Mouse (Mus musculus) liver, embryonic 16.5 days (tissue): ENCODE data around the gene Ror2. TPM values are rescaled to one million over a fixed set of nuclear protein-coding genes. Genes with fewer than 3 reads are reported as not detected.

Experiments used
- ATAC-seq: fragments of 200-750 bp; cut with Nextera tagmentation; 2 replicates; pipeline ENCODE4 v1.8.0; 2017; ENCODE audit warnings: low read depth, mild to moderate bottlenecking, moderate number of reproducible peaks, moderate library complexity
- H3K27ac ChIP-seq: fragments of 300-500 bp; sonication (generic); 2 replicates; pipeline ENCODE4 v1.5.1; 2014; ENCODE audit warnings: mild to moderate bottlenecking, low read length
- H3K27me3 ChIP-seq: fragments of 300-500 bp; sonication (generic); 2 replicates; pipeline ENCODE4 v1.6.1; 2014; ENCODE audit warnings: low read depth, low read length, mixed read lengths; ENCODE audit not compliant: control insufficient read depth, insufficient read depth
- H3K36me3 ChIP-seq: fragments of 300-500 bp; sonication (generic); 2 replicates; pipeline ENCODE4 v1.6.1; 2014; ENCODE audit warnings: mild to moderate bottlenecking; ENCODE audit not compliant: control insufficient read depth, insufficient read depth
- H3K4me1 ChIP-seq: fragments of 300-500 bp; sonication (generic); 2 replicates; pipeline ENCODE4 v1.6.1; 2014; ENCODE audit warnings: low read depth, low read length, mixed read lengths; ENCODE audit not compliant: control insufficient read depth
- H3K4me2 ChIP-seq: fragments of 300-500 bp; sonication (generic); 2 replicates; pipeline ENCODE4 v1.6.1; 2014; ENCODE audit warnings: low read depth, low read length, mixed read lengths
- H3K4me3 ChIP-seq: fragments of 300-500 bp; sonication (generic); 2 replicates; pipeline ENCODE4 v1.5.1; 2014; ENCODE audit warnings: low read depth, mild to moderate bottlenecking, low read length
- H3K9ac ChIP-seq: fragments of 300-500 bp; sonication (generic); 2 replicates; pipeline ENCODE4 v1.6.1; 2014; ENCODE audit warnings: low read depth, low read length
- H3K9me3 ChIP-seq: fragments of 300-500 bp; sonication (generic); replicated peaks from 2 replicates; pipeline ENCODE4 v1.6.1; 2016; ENCODE audit warnings: low read length; ENCODE audit not compliant: control insufficient read depth
- WGBS: fragments of 180-500 bp; shearing (Covaris S2); extraction: QIAGEN DNeasy Blood & Tissue Kit; methylation state at CpG from one replicate; pipeline ENCODE4 v1.1.7; 2014; ENCODE audit not compliant: insufficient replicate concordance; 5-methylcytosine and 5-hydroxymethylcytosine counted together
- polyA plus RNA-seq: library from polyadenylated mRNA; unstranded; fragments of >200 nt; fragmentation: Nextera tagmentation; extraction: Ambion mirVana; gene quantifications from 2 replicates; pipeline ENCODE4 v1.2.1, GENCODE M21; 2015

The Ror2 gene
- polyA plus RNA-seq, 1 experiment from 2014 or later: 0.24 TPM

GRCm38 (mm10) chr13:53125627-53126026, 160.3 kb downstream of the Ror2 start:
- ATAC-seq: no peak
- H3K9me3 ChIP-seq: no peaks in the 10 kb centered on the region
- WGBS: 65% methylated on average over 5 of the region's 5 CpGs
- H3K4me1 ChIP-seq: no peaks in the 10 kb centered on the region
- no peaks in the 10 kb centered on the region for H3K27me3 ChIP-seq
- no peaks in the 10 kb centered on the region for H3K36me3 ChIP-seq
- no peak overlapping the region for H3K27ac ChIP-seq
- no peak overlapping the region for H3K4me2 ChIP-seq
- H3K4me3 ChIP-seq: no peak overlapping the region
- H3K9ac ChIP-seq: no peak overlapping the region

- Histone ChIP-seq H3K27ac (no peak overlapping the region), H3K9me3 (no peaks in the 10 kb centered on the region), H3K27me3 (no peaks in the 10 kb centered on the region), H3K4me3 (no peak overlapping the region), H3K4me1 (no peaks in the 10 kb centered on the region), H3K4me2 (no peak overlapping the region), H3K9ac (no peak overlapping the region), H3K36me3 (no peaks in the 10 kb centered on the region)
- no peak for ATAC-seq
- WGBS: 72% methylated on average over 8 of the region's 8 CpGs
Observed at GRCm38 (mm10) chr13:53122085-53122484, 163.8 kb downstream of the Ror2 start.

GRCm38 (mm10) chr13:53120906-53121305, 165.0 kb downstream of the Ror2 start:
- no peak for ATAC-seq

GRCm38 (mm10) chr13:53119586-53120426, 166.1 kb downstream of the Ror2 start:
- H3K27me3 ChIP-seq: no peaks in the 10 kb centered on the region
- H3K4me3 ChIP-seq: no peak overlapping the region
- no peaks in the 10 kb centered on the region for H3K9me3 ChIP-seq
- no peak overlapping the region for H3K27ac ChIP-seq
- H3K9ac ChIP-seq: no peak overlapping the region
- H3K36me3 ChIP-seq: no peaks in the 10 kb centered on the region
- H3K4me2 ChIP-seq: no peak overlapping the region
- no peaks in the 10 kb centered on the region for H3K4me1 ChIP-seq
- ATAC-seq: no peak
- WGBS: 25% methylated on average over 10 of the region's 10 CpGs

More at GRCm38 (mm10) chr13:53120906-53121305, 165.0 kb downstream of the Ror2 start:
- H3K27ac ChIP-seq: no peak overlapping the region
- H3K36me3 ChIP-seq: no peaks in the 10 kb centered on the region
- WGBS: 36% methylated on average over 11 of the region's 11 CpGs
- no peaks in the 10 kb centered on the region for H3K9me3 ChIP-seq
- H3K4me2 ChIP-seq: no peak overlapping the region
- H3K4me3 ChIP-seq: no peak overlapping the region
- H3K9ac ChIP-seq: no peak overlapping the region
- no peaks in the 10 kb centered on the region for H3K4me1 ChIP-seq
- no peaks in the 10 kb centered on the region for H3K27me3 ChIP-seq

- 71% methylated on average over 13 of the region's 13 CpGs for WGBS
- no peak overlapping the region for H3K27ac ChIP-seq
- no peak overlapping the region for H3K4me2 ChIP-seq
- H3K9me3 ChIP-seq: no peaks in the 10 kb centered on the region
- no peaks in the 10 kb centered on the region for H3K36me3 ChIP-seq
- H3K4me3 ChIP-seq: no peak overlapping the region
- no peak for ATAC-seq
- no peaks in the 10 kb centered on the region for H3K27me3 ChIP-seq
- no peak overlapping the region for H3K9ac ChIP-seq
- H3K4me1 ChIP-seq: no peaks in the 10 kb centered on the region
Observed at GRCm38 (mm10) chr13:53118398-53118797, 167.5 kb downstream of the Ror2 start.

GRCm38 (mm10) chr13:53117921-53118320, 168.0 kb downstream of the Ror2 start:
- no peaks in the 10 kb centered on the region for H3K27me3 ChIP-seq
- no peaks in the 10 kb centered on the region for H3K4me1 ChIP-seq
- WGBS: 67% methylated on average over 7 of the region's 7 CpGs
- H3K36me3 ChIP-seq: no peaks in the 10 kb centered on the region
- no peak overlapping the region for H3K9ac ChIP-seq
- no peak overlapping the region for H3K4me3 ChIP-seq
- ATAC-seq: no peak
- H3K9me3 ChIP-seq: no peaks in the 10 kb centered on the region
- no peak overlapping the region for H3K4me2 ChIP-seq
- no peak overlapping the region for H3K27ac ChIP-seq

- H3K9me3 ChIP-seq: no peaks in the 10 kb centered on the region
- ATAC-seq: no peak
- no peaks in the 10 kb centered on the region for H3K4me1 ChIP-seq
- H3K36me3 ChIP-seq: no peaks in the 10 kb centered on the region
- H3K4me3 ChIP-seq: no peak overlapping the region
- no peak overlapping the region for H3K9ac ChIP-seq
- no peak overlapping the region for H3K27ac ChIP-seq
- H3K27me3 ChIP-seq: no peaks in the 10 kb centered on the region
- 84% methylated on average over 16 of the region's 16 CpGs for WGBS
- no peak overlapping the region for H3K4me2 ChIP-seq
Observed at GRCm38 (mm10) chr13:53110249-53110578, 175.7 kb downstream of the Ror2 start.

- Histone ChIP-seq H3K4me2 (no peak overlapping the region), H3K9ac (no peak overlapping the region), H3K27me3 (no peaks in the 10 kb centered on the region), H3K4me3 (no peak overlapping the region), H3K9me3 (no peaks in the 10 kb centered on the region), H3K4me1 (no peaks in the 10 kb centered on the region), H3K36me3 (no peaks in the 10 kb centered on the region), H3K27ac (no peak overlapping the region)
- WGBS: 21% methylated on average over 17 of the region's 17 CpGs
- no peak for ATAC-seq
Observed at GRCm38 (mm10) chr13:53109560-53110248, 176.2 kb downstream of the Ror2 start.

- Histone ChIP-seq H3K36me3 (no peaks in the 10 kb centered on the region), H3K9ac (no peak overlapping the region), H3K4me1 (no peaks in the 10 kb centered on the region), H3K9me3 (no peaks in the 10 kb centered on the region), H3K4me2 (no peak overlapping the region), H3K27ac (no peak overlapping the region), H3K27me3 (no peaks in the 10 kb centered on the region), H3K4me3 (no peak overlapping the region)
- WGBS: 38% methylated on average over 13 of the region's 13 CpGs
- no peak for ATAC-seq
Observed at GRCm38 (mm10) chr13:53106676-53107075, 179.2 kb downstream of the Ror2 start.
